Mouse (Mus musculus): Measurements from ENCODE around the gene Sox30. TPM values are rescaled to one million over a fixed set of nuclear protein-coding genes. Genes with fewer than 3 reads are reported as not detected.

The Sox30 gene
- total RNA-seq, 2 experiments from 2014 or later, result 0.13 TPM; not detected in 1

DNA sequence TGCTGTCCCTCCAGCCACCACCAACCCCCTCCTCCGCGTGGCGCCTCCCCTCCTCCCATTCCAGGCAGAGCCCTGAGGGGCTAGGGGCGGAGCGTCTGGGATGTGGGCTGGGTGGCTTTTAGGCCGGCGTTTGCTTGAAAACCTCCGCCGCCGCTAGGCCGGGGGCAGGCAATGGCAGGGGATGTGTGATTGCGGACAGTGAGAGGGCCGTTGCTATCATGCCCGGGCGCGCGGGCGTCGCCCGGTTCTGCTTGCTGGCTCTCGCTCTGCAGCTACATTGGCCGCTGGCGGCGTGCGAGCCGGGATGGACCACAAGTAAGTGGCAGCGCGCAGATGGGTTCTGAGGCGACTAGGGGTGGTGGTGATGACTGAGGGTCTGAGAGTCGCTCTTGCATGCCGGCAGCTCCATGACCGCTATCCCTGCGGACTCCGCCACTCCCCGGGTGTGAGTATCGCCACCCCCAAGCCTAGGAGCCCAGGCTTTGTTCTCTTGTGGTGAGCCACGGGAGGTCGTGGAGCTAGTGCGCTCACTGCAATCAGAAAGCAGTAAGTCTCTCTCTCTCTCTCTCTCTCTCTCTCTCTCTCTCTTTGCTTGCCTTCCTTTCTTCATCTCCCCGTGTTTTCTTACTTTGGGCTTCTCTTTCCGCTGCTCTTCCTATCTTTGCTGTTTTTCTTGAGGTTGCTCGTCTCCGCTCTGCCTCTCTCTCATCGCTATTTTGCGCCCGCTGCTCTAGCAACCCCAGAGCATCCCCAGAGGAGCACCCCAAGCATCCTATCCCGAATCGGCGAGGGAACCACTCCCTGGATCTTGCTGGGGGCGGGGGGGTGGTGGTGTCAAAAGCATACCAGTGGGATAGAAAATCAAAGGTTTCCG lies 76.0 kb downstream of the Sox30 start, which contains the start of gene Adam19:
Gene Adam19, plus strand, starts transcription at position 97 of the 874 bp plus-strand sequence.
- DNase-seq, result peak; percentile 86 to 87

DNA sequence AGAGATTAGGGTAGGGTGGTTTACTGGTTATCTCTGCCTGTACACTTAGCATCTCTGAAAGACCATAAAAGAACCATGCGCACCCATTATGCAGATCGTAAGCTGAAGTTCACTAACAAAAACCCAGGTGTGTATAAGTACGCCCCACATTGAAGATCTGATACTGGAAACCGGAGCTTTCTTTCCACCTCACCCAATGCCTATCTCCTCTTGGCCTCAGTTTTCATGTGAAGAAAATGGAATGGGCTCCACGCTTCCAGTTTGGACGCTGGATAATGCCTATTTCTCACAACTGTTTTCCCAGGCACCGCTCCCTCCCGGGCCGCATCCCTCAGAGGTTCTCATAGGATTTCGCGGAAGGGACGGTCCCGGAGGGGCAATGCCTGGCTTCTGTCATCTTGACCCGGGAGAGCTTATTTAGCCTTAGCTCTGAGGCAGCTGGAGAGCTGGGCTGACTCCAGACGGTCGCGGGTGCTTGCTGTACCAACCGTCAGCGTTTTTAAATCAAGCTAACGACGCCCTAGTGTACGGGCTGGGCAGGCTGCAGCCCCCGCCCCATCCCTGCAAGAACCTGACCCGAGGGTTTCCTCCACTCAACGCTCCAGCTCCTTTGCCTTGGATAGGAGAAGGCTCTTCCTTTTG lies 76.8 kb downstream of the Sox30 start:
- peak; percentile 60 to 78 for DNase-seq

DNA sequence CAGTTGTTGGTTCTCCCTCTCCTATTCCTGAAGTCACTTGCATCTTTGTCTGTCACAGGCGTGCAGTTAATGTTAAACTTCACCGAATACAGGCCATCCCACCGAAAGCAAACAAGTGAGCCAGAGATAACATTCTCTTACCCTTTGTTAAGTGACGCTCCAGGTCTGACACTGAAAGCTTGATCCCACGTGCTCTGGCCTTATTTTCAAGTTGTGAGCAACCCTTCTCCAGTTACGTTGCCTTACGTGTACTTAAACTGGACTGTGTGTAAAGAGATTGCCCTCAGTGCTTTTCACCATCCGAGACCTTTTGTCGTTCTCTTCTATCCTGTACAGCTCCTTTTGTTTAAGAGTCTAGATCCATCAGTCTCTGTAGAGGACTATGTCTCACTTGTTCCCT lies 77.9 kb downstream of the Sox30 start:
- peak; percentile 36 to 67 for DNase-seq

DNA sequence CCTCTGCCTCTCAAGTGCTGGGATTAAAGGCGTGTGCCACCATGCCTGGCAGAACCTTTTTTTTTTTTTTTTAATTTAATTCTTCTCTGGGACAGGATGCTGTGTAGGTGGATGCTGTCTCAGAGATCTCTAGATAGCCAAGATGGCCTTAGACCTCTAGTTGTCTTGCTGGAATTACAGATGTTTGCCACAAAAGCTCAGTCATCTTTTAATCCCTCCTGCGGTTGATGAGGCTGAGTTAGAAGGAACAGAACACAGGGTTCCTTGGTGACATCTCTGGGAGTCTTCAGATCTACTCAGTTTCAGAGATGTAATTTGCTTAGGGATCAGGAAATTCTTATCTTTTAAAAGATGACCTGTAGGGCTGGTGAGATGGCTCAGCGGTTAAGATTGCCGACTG lies 78.8 kb downstream of the Sox30 start:
- DNase-seq, result no peak

DNA sequence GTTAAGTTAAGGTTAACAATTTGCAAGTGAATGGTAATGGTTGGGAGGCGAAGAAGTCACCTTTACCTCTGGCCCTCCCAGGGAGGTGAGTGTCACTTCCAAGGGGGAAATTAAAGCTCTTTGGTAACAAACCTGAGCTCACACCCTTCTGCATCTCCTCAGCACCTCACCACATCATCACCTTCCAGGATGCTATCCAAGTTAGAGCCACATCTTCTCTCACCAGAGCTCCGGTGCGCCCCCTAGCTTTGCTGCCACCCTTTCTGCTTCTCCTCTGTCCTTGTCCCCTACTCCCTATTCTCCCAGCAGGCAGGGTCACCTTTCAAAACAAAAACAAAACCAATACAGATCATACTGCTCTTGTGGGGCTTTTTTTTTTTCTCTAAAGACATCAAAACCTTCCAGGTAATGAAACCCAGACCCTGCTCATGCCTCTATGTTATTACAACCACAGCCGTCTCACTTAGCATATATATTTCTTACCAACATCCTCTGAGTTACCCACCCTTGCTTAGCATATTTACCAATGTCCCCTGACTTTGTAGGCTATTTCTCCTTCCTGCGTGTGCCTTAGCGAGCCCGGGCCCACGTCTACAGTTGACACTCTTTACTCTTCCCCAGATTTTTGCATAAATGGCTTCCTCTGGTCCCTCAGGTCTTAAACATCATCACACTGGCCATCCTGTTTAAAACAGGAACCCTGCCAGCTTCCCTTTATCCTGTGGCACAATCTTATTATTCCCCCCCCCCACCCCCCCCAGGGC lies 80.0 kb downstream of the Sox30 start:
- peak in 1 of 2 experiments; percentile 55 for DNase-seq

DNA sequence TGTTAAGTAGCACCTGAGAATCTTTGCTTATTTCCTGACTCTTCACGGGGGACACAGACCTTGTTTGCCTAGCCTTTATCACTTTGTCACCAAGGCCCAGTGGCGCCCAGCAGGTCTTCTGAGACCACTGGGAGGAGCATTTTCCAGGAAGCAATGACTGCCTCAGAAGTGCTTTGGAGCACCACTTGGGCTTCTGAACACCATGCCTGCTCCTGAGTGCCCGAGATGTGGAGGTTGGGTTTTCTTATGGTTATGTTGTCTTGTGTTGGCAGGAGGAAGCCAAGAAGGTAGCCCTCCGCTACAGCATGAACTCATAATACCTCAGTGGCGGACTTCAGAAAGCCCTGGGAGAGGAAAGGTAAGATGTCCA lies 80.5 kb downstream of the Sox30 start:
- DNase-seq, result no peak

DNA sequence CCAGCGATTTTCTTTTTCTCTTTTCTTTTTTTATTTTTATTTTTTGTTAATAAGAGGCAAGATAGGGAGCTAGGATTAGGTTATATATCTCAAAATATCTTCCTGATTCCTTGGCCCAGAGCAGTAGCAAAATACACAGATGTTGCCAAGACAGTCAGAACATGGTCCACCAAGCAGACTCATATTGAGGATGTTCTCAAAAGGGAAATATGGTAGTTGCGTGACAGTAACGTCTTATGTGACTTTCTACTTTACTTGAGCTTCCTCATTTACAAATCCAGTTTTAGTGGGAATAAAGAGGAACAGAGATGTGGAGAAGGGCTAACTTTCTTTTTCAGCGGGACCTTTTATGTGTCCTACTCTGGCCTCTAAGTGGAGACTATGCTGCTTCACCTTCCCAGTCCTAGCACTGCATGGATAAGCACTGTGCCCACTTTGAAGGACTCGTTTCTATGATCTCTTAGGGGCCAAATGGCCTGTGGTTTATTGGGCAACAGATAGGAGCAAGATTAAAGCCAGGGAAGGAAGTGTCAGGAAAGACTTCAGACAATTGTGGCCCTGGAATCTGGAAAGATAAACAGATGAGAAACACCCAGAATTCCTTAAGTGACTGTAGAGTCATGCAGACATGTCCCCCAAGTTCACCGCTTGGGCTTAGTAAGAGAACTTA lies 81.8 kb downstream of the Sox30 start:
- DNase-seq, result peak in 1 of 2 experiments; percentile 45

DNA sequence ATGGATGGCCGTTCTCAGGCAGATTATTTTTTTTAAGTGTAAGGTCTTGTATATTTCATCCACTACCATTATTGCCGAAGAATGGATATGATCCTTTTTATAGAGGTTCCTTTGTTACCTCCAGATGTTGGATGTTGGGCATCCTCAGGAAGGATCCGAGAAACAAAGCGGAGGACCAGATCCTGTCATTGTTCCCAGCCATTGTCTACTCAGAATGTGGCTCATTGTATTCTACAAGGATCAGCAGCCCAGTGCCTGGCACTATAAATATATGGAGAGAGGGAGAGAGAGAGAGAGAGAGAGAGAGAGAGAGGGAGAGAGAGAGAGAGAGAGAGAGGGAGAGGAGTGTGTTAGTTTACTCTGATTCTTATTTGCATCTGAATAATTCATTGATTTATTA lies 82.5 kb downstream of the Sox30 start:
- no peak for DNase-seq

DNA sequence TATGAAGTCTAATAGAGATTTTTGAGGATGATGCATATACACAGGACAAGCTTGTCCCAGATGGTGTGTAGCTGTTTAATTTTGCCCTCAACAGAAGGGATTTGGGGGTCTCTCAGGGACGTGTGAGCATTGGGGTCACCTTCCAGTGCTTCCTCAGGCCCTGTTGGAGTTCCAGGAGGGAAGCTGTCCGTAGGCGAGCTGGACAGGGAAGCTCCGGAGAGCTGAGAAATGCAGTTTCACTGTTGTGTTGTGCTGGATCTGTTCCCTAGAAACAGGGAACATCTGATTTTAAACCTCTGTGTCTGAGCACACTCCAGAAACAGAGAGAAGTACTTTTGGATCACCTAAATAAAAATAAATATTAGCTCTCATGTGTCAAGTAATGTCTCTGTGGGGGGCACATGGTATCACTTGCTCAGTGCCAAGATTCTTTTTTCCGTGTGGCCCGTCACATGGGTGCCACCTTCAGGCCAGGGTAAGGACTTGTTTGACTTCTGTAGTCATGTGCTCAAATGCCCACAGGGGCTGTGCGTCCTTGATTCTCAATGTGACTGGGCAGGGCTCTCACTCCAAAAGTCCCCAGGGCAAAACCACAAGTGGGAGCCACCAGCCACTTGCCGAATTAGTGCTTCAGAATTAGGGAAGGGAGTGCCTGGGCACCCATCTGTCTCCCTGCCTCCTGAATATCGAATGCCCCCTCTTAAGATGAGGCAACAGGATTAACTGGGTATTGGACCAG lies 83.1 kb downstream of the Sox30 start:
- peak; percentile 82 to 90 for DNase-seq

DNA sequence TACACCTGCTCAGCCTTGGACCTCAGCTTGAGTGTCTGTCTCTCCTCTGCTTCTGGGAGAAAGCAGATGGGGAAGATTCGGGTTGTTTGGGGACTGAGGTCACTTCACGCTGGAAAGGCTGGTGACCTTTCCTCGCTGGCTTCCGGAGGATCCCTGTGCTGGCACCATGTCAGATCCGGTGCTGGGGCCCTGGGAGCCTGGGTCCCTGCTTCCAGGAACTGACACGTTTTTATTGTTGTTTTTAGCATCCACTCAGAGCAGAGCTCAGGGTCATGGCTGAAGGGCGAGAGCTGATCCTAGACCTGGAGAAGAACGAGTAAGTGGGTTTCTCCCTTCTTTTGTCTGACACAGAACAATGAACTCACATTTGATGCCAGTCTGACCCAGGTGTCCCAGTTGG lies 84.7 kb downstream of the Sox30 start:
- peak; percentile 61 to 68 for DNase-seq

DNA sequence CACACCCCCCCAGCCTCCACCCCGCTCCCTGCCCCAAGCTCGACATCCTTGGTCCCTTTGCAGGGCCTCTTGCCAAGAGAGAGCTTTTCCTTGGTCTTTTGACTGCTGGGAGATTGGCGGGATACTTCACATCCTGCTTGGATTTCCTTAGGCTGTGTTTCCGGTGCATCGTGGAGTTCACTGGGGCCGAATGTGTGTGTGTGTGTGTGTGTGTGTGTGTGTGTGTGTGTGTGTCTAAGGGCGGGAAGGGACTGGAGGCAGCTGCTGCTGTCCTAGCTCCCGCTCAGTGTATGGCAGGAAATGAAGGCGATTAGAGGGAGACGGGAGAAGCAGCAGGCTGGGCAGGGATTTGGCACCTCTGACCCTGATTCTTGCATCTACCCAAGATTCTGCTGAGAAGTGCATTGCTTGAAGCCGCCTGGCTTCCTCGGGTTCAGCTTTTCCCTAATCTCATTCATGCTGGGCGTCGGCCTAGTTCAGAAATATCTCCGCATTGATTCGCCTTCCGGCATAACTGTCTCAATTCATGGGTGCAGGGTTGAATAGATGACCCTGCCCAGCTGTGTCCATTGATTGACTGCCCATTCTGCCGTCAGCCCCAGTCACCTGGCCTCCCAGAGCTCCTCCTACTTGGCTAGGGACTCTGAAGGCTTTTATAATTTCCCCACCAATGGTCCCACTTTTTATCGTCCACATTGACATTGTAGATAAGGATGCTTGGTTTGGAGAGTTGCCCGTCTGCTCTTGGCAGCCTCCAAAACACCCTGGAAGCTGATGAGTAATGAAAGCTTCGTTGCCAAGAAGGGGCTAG lies 85.3 kb downstream of the Sox30 start:
- DNase-seq, result peak; percentile 87 to 91

Other genes with a start within 250 kb of the Sox30 start
- 10 to 100 TPM; 46.7 to 47.9 TPM for gene Clint1, start 128.3 kb upstream of the Sox30 start, total RNA-seq (2021)
- gene Lsm11, start 35.4 kb upstream of the Sox30 start, total RNA-seq (2021), result 1 to 10 TPM; 3.4 to 4.1 TPM
- 1 to 10 TPM; 4.4 to 4.9 TPM for gene Thg1l, start 24.8 kb upstream of the Sox30 start, total RNA-seq (2021)
- 1 to 10 TPM; 1.0 to 2.9 TPM for gene Gm12166, start 72.0 kb downstream of the Sox30 start, total RNA-seq (2021)
- gene Adam19, start 75.7 kb downstream of the Sox30 start, total RNA-seq (2021), result 10 to 100 TPM; 48.1 to 54.5 TPM
- gene Nipal4, start 186.2 kb downstream of the Sox30 start, total RNA-seq (2021), result not detected

All from heart, adult 18-20 months (tissue).